Mouse (Mus musculus): ENCODE measurements around the gene Lrrc4. TPM values are rescaled to one million over a fixed set of nuclear protein-coding genes. Genes with fewer than 3 reads are reported as not detected.
A peak's percentile ranks its signal among the peaks of the same experiment; 100 is the strongest.

Gene Lrrc4
- polyA plus RNA-seq, 2 experiments = 0.61 to 0.99 TPM

DNA sequence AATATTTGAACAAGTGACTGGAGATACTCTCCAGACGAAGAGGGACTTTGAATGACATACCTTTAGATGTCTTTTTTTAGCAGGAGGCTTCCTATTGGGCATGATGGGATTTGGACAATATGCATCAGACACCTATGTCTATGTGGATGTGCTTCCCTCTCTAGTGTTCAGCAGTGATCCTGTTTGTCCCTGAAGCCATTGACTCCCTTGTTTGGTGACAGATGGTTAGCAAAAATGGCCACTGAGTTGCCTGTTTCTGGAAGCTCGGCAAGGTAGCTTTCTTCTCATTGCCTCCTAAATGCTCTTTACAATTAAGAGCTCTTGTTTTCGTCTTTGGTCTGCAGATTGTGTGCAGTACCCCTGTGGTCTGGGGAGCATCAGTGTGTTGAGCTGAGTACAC, 197.9 kb downstream of the Lrrc4 start:
- no peak for ATAC-seq (ENCODE audit: low FRiP score, low read depth)
- 58% methylated on average over 3 of the region's 3 CpGs for WGBS
- Histone ChIP-seq H3K4me2 (replicated peaks; ENCODE audit: low read depth, low read length, severe bottlenecking) (no peak overlapping the region), H3K27me3 (ENCODE audit: control insufficient read depth, insufficient read depth, low read length) (no peaks in the 10 kb centered on the region), H3K4me1 (ENCODE audit: control insufficient read depth, insufficient read depth, low read length) (peaks cover 27% of the 10 kb centered on the region; the same call in 1 of the 2 replicates), H3K36me3 (ENCODE audit: control insufficient read depth, insufficient read depth, low read length) (no peaks in the 10 kb centered on the region), H3K4me3 (replicated peaks; ENCODE audit: low read length) (no peak overlapping the region), H3K9ac (ENCODE audit: low read depth, low read length, severe bottlenecking) (no peak overlapping the region), H3K27ac (replicated peaks; ENCODE audit: low read depth, low read length) (no peak overlapping the region), H3K9me3 (ENCODE audit: control insufficient read depth, low read length) (no peaks in the 10 kb centered on the region)
- no peak for TF ChIP-seq POLR2A (IDR thresholded peaks at IDR 0.05; ENCODE audit: borderline replicate concordance, extremely low read depth, insufficient read depth, insufficient read length)
- no peak for DNase-seq (ENCODE audit: low spot score)

DNA sequence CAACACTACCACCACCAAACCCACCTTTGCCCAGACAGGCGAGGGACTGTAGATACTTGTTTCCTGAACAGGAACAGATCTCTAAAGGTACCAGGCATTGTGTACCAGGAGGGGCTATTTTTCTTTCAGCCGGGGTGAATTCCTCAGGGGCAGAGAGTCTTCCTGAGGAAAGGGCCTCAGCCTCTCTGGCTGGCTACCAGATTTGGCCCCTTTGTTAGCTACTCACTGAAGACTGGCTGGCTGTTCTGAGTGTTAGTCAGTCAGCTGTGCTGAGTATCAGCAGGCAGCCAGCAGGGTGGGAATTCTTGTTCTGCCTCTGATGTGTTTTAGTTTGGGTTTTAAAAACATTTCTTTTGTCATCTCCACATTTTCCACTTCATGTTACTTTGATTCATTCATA, 198.4 kb downstream of the Lrrc4 start:
- no peak overlapping the region for H3K9ac ChIP-seq (ENCODE audit: low read depth, low read length, severe bottlenecking)
- no peaks in the 10 kb centered on the region for H3K9me3 ChIP-seq (ENCODE audit: control insufficient read depth, low read length)
- H3K4me1 ChIP-seq (ENCODE audit: control insufficient read depth, insufficient read depth, low read length) = peaks cover 27% of the 10 kb centered on the region; the same call in 1 of the 2 replicates
- TF ChIP-seq POLR2A (IDR thresholded peaks at IDR 0.05; ENCODE audit: borderline replicate concordance, extremely low read depth, insufficient read depth, insufficient read length) = no peak
- DNase-seq (ENCODE audit: low spot score) = no peak
- H3K36me3 ChIP-seq (ENCODE audit: control insufficient read depth, insufficient read depth, low read length) = no peaks in the 10 kb centered on the region
- 63% methylated on average over 2 of the region's 2 CpGs for WGBS
- H3K4me3 ChIP-seq (replicated peaks; ENCODE audit: low read length) = no peak overlapping the region
- no peaks in the 10 kb centered on the region for H3K27me3 ChIP-seq (ENCODE audit: control insufficient read depth, insufficient read depth, low read length)
- H3K27ac ChIP-seq (replicated peaks; ENCODE audit: low read depth, low read length) = no peak overlapping the region
- ATAC-seq (ENCODE audit: low FRiP score, low read depth) = no peak
- H3K4me2 ChIP-seq (replicated peaks; ENCODE audit: low read depth, low read length, severe bottlenecking) = no peak overlapping the region

DNA sequence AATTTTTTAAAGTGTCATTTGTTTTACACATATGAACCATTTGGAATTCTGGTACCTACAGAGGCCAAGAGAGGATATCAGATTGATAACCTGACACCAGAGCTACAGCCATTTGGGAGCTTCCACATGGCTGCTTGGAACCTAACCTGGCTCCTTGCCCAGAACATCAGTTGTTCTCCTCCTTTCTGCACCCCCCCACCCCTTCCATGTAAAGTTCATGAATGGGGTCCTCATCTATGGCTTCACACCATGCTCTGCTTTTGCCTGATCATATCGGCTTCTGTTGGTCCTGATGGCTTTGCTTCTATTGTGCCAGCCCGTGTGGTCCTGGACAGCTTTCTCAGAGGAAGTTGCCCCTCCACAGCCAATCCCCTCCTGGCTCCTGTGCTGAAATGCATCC, 200.6 kb downstream of the Lrrc4 start:
- DNase-seq (ENCODE audit: low spot score) (peak; percentile 27), ATAC-seq (ENCODE audit: low FRiP score, low read depth) (no peak)
- WGBS = 88% methylated on average over 2 of the region's 2 CpGs
- no peaks in the 10 kb centered on the region for H3K9me3 ChIP-seq (ENCODE audit: control insufficient read depth, low read length)
- peaks cover 14% of the 10 kb centered on the region; the same call in 1 of the 2 replicates for H3K4me1 ChIP-seq (ENCODE audit: control insufficient read depth, insufficient read depth, low read length)
- no peak for TF ChIP-seq POLR2A (IDR thresholded peaks at IDR 0.05; ENCODE audit: borderline replicate concordance, extremely low read depth, insufficient read depth, insufficient read length)
- no peak overlapping the region for H3K4me2 ChIP-seq (replicated peaks; ENCODE audit: low read depth, low read length, severe bottlenecking)
- no peak overlapping the region for H3K9ac ChIP-seq (ENCODE audit: low read depth, low read length, severe bottlenecking)
- H3K27me3 ChIP-seq (ENCODE audit: control insufficient read depth, insufficient read depth, low read length) = no peaks in the 10 kb centered on the region
- peaks cover 19% of the 10 kb centered on the region for H3K36me3 ChIP-seq (ENCODE audit: control insufficient read depth, insufficient read depth, low read length)
- no peak overlapping the region for H3K27ac ChIP-seq (replicated peaks; ENCODE audit: low read depth, low read length)
- no peak overlapping the region for H3K4me3 ChIP-seq (replicated peaks; ENCODE audit: low read length)

DNA sequence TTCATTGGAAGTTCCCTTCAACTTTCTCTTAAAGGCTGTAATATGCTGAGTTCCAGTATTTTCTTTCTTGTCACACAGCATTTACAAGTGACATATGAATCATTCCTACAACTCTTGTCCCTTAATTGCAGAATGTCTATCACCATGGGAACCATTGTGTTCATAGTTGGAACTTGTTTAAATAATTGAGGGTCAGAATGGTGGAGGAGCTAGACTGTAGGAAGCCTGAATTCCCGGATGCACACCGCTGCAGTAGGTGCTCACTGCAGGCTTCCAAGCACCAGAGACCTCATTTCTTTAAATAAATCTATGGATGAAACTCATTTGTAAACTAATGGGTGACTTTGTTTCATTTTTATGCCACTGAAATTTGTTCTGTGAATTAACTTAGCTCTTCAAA, 201.7 kb downstream of the Lrrc4 start:
- no peak overlapping the region for H3K4me3 ChIP-seq (replicated peaks; ENCODE audit: low read length)
- WGBS = 84% methylated on average over 2 of the region's 2 CpGs
- no peak for TF ChIP-seq POLR2A (IDR thresholded peaks at IDR 0.05; ENCODE audit: borderline replicate concordance, extremely low read depth, insufficient read depth, insufficient read length)
- H3K27me3 ChIP-seq (ENCODE audit: control insufficient read depth, insufficient read depth, low read length) = no peaks in the 10 kb centered on the region
- H3K9me3 ChIP-seq (ENCODE audit: control insufficient read depth, low read length) = no peaks in the 10 kb centered on the region
- no peak overlapping the region for H3K4me2 ChIP-seq (replicated peaks; ENCODE audit: low read depth, low read length, severe bottlenecking)
- peaks cover 14% of the 10 kb centered on the region; the same call in 1 of the 2 replicates for H3K4me1 ChIP-seq (ENCODE audit: control insufficient read depth, insufficient read depth, low read length)
- no peak overlapping the region for H3K27ac ChIP-seq (replicated peaks; ENCODE audit: low read depth, low read length)
- H3K9ac ChIP-seq (ENCODE audit: low read depth, low read length, severe bottlenecking) = no peak overlapping the region
- peaks cover 20% of the 10 kb centered on the region for H3K36me3 ChIP-seq (ENCODE audit: control insufficient read depth, insufficient read depth, low read length)
- DNase-seq (ENCODE audit: low spot score) (no peak), ATAC-seq (ENCODE audit: low FRiP score, low read depth) (no peak)

DNA sequence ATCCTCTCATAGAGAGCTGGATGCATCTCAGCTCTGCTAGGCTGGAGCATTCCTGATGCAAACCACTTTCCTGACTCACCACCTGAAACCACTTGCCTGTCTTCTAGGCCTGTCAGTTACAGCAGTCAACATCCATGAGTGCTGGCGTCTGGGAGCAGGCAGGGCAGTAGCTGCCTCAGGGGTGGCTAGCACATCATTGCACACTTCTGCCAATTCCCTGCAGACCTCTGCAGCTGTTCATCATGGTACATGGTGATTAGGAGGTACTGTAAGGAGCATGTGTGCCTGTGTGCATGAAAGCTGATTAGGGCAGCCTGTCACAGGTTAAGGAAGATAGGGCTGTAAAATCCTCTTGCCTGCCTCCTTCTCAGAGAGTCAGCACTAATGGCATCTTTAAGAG, 203.1 kb downstream of the Lrrc4 start:
- peaks cover 20% of the 10 kb centered on the region for H3K36me3 ChIP-seq (ENCODE audit: control insufficient read depth, insufficient read depth, low read length)
- peaks cover 3% of the 10 kb centered on the region; the same call in 1 of the 2 replicates for H3K4me1 ChIP-seq (ENCODE audit: control insufficient read depth, insufficient read depth, low read length)
- DNase-seq (ENCODE audit: low spot score) (no peak), ATAC-seq (ENCODE audit: low FRiP score, low read depth) (no peak)
- 32% methylated on average over 1 of the region's 1 CpGs for whole genome bisulfite sequencing
- H3K27me3 ChIP-seq (ENCODE audit: control insufficient read depth, insufficient read depth, low read length) = no peaks in the 10 kb centered on the region
- no peaks in the 10 kb centered on the region for H3K9me3 ChIP-seq (ENCODE audit: control insufficient read depth, low read length)
- TF ChIP-seq POLR2A (IDR thresholded peaks at IDR 0.05; ENCODE audit: borderline replicate concordance, extremely low read depth, insufficient read depth, insufficient read length) = no peak
- no peak overlapping the region for H3K9ac ChIP-seq (ENCODE audit: low read depth, low read length, severe bottlenecking)
- H3K27ac ChIP-seq (replicated peaks; ENCODE audit: low read depth, low read length) = no peak overlapping the region
- no peak overlapping the region for H3K4me2 ChIP-seq (replicated peaks; ENCODE audit: low read depth, low read length, severe bottlenecking)
- no peak overlapping the region for H3K4me3 ChIP-seq (replicated peaks; ENCODE audit: low read length)

DNA sequence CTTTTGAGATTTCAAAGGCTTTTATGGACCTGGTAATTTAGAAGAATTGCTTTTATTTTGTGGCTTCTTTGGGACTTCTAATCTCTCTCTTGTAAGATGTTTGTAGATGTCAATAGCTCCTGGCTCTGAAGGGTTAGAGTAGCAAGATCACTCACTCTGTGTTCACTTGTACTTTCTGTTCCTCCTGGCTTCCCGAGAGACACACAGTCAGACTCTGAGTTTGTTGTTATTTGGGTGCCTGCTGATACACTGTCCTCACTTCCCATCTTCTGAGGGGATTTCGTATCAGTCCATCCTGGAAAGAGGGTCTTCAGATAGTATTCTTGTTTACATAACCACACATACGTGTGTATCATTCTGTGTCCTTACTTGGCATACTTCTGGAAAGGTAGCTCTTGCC, 208.6 kb downstream of the Lrrc4 start:
- Histone ChIP-seq H3K9me3 (ENCODE audit: control insufficient read depth, low read length) (no peaks in the 10 kb centered on the region), H3K4me3 (replicated peaks; ENCODE audit: low read length) (no peak overlapping the region), H3K4me2 (replicated peaks; ENCODE audit: low read depth, low read length, severe bottlenecking) (no peak overlapping the region), H3K27me3 (ENCODE audit: control insufficient read depth, insufficient read depth, low read length) (no peaks in the 10 kb centered on the region), H3K9ac (ENCODE audit: low read depth, low read length, severe bottlenecking) (no peak overlapping the region), H3K27ac (replicated peaks; ENCODE audit: low read depth, low read length) (no peak overlapping the region), H3K36me3 (ENCODE audit: control insufficient read depth, insufficient read depth, low read length) (peaks cover 20% of the 10 kb centered on the region), H3K4me1 (ENCODE audit: control insufficient read depth, insufficient read depth, low read length) (peaks cover 10% of the 10 kb centered on the region)
- no peak for TF ChIP-seq POLR2A (IDR thresholded peaks at IDR 0.05; ENCODE audit: borderline replicate concordance, extremely low read depth, insufficient read depth, insufficient read length)
- WGBS = 80% methylated on average over 3 of the region's 3 CpGs
- DNase-seq (ENCODE audit: low spot score) = no peak
- no peak for ATAC-seq (ENCODE audit: low FRiP score, low read depth)

Measured in limb, embryonic 14.5 days (tissue).